In genomic region chr10:73011874-73012273, GRCm38 (mm10) we compare ENCODE assay signal across 9 mouse cellular contexts.
DNase-seq lines count a peak whose midpoint lies in the region; ATAC-seq lines count a peak whose summit lies in the region.
"Had no signal": no experiment of that assay in that cellular context is flagged by ENCODE, and none has a peak within 500 bp of the region (broad histone marks: within the 10 kb centered on the region; RNA-seq: fewer than 3 reads in every experiment).

No protein-coding gene starts in this region.

- DNase-seq in kidney, postnatal 10 days: peak; percentile 5
- no peak for DNase-seq in kidney, postnatal 36 days
- DNase-seq in right cerebral cortex, adult 2 months (ENCODE audit: low spot score in 2 of 2): peak; percentile 14 to 20
- no peak for DNase-seq in right cerebral cortex, postnatal 14 days
- peak; percentile 36 for DNase-seq in embryo, embryonic 11 days
- no peak for DNase-seq in Muller cell, postnatal 12 days (ENCODE audit: inconsistent ontology term)
- DNase-seq: adrenal gland, adult 8-10 months; thymus, adult 2 months had no signal

- ATAC-seq in granulocyte monocyte progenitor cell, adult 5-6 weeks (replicated peaks; ENCODE audit: poor library complexity, severe bottlenecking): no peak

Comparison
In these comparisons a context has a peak if more than half of its experiments do, and no peak if none do; other contexts are left out.
1. DNase-seq: peak in kidney, postnatal 10 days (single experiment), right cerebral cortex, adult 2 months (2 of 2) and embryo, embryonic 11 days (single experiment); none in kidney, postnatal 36 days (0 of 2), right cerebral cortex, postnatal 14 days (single experiment) and Muller cell, postnatal 12 days (single experiment).